Mouse (Mus musculus): ENCODE measurements at regions not wholly inside any gene's neighbourhood (a gene's known extent, or its start where the extent isn't known, plus 50 kb on each side); places are given as distances from the start of the nearest gene placed in this dataset.

GRCm38 (mm10) chr3:83704559-83704958 is 61.6 kb upstream of the Sfrp2 start:
- TF ChIP-seq CTCF (IDR thresholded peaks at IDR 0.05; ENCODE audit: borderline replicate concordance, control insufficient read depth, extremely low read depth, insufficient read depth, low read length, poor library complexity), result no peak
- no peak for TF ChIP-seq POLR2A (IDR thresholded peaks at IDR 0.05; ENCODE audit: control insufficient read depth, extremely low read depth, insufficient read depth, low read length, poor library complexity)
